Comparison of ENCODE assay signal across 9 mouse cellular contexts in genomic region chr9:45815113-45815512, GRCm38 (mm10). TPM values are rescaled to one million over a fixed set of nuclear protein-coding genes. Genes with fewer than 3 reads are reported as not detected.
DNase-seq lines count a peak whose midpoint lies in the region; ATAC-seq and TF ChIP-seq lines count a peak whose summit lies in the region.
"Had no signal": no experiment of that assay in that cellular context is flagged by ENCODE, and none has a peak within 500 bp of the region (broad histone marks: within the 10 kb centered on the region; RNA-seq: fewer than 3 reads in every experiment).

No protein-coding gene starts in this region.

- no peak overlapping the region for H3K9ac ChIP-seq in forebrain, embryonic 11.5 days (ENCODE audit: low read length)
- H3K9ac ChIP-seq in lung, embryonic 16.5 days (ENCODE audit: low read length), result no peak overlapping the region
- no peak overlapping the region for H3K9ac ChIP-seq in stomach, postnatal 0 days (ENCODE audit: low read length)
- H3K9ac ChIP-seq: embryonic facial prominence, embryonic 12.5 days had no signal

- H3K4me3 ChIP-seq in forebrain, embryonic 11.5 days (ENCODE audit: low read depth, low read length), result no peak overlapping the region
- H3K4me3 ChIP-seq in forebrain, embryonic 10.5 days, result no peak overlapping the region
- no peak overlapping the region for H3K4me3 ChIP-seq in lung, embryonic 16.5 days (ENCODE audit: low read length)
- H3K4me3 ChIP-seq in stomach, postnatal 0 days (ENCODE audit: low read depth, low read length), result no peak overlapping the region
- H3K4me3 ChIP-seq: embryonic facial prominence, embryonic 12.5 days had no signal

- H3K27me3 ChIP-seq in forebrain, embryonic 11.5 days (ENCODE audit: control insufficient read depth, insufficient read depth, low read length), result no peaks in the 10 kb centered on the region
- H3K27me3 ChIP-seq in forebrain, embryonic 10.5 days (ENCODE audit: poor library complexity, severe bottlenecking), result no peaks in the 10 kb centered on the region
- H3K27me3 ChIP-seq in lung, embryonic 16.5 days (ENCODE audit: control insufficient read depth, insufficient read depth, low read depth, low read length), result no peaks in the 10 kb centered on the region
- H3K27me3 ChIP-seq in stomach, postnatal 0 days (ENCODE audit: control insufficient read depth, insufficient read depth, low read length), result no peaks in the 10 kb centered on the region
- H3K27me3 ChIP-seq: embryonic facial prominence, embryonic 12.5 days had no signal

- H3K4me2 ChIP-seq in forebrain, embryonic 11.5 days (ENCODE audit: low read depth, low read length, severe bottlenecking), result no peak overlapping the region
- H3K4me2 ChIP-seq in lung, embryonic 16.5 days (ENCODE audit: low read depth, low read length), result peak overlapping the region; percentile 19; the same call in 1 of the 2 replicates
- no peak overlapping the region for H3K4me2 ChIP-seq in stomach, postnatal 0 days (replicated peaks; ENCODE audit: low read depth)
- H3K4me2 ChIP-seq: embryonic facial prominence, embryonic 12.5 days had no signal

- no peaks in the 10 kb centered on the region for H3K9me3 ChIP-seq in forebrain, embryonic 11.5 days (ENCODE audit: control insufficient read depth, low read length)
- no peaks in the 10 kb centered on the region; the same call in 1 of the 2 replicates for H3K9me3 ChIP-seq in forebrain, embryonic 10.5 days
- no peaks in the 10 kb centered on the region for H3K9me3 ChIP-seq in lung, embryonic 16.5 days (ENCODE audit: control insufficient read depth, low read length)
- no peaks in the 10 kb centered on the region for H3K9me3 ChIP-seq in stomach, postnatal 0 days (ENCODE audit: control insufficient read depth, low read length)
- H3K9me3 ChIP-seq: embryonic facial prominence, embryonic 12.5 days had no signal

- DNase-seq in forebrain, embryonic 11.5 days (ENCODE audit: low spot score), result peak; percentile 33
- DNase-seq in forebrain, embryonic 10.5 days (ENCODE audit: extremely low spot score, low spot score), result no peak
- DNase-seq in lung, adult 18-20 months, result no peak
- peak; percentile 10 to 58 for DNase-seq in kidney, postnatal 36 days
- DNase-seq in stomach, postnatal 0 days (ENCODE audit: low spot score), result no peak
- DNase-seq in gastrocnemius, postnatal 25 days, result no peak
- DNase-seq in B cell, adult 2 months, result no peak

- no peaks in the 10 kb centered on the region for H3K4me1 ChIP-seq in forebrain, embryonic 11.5 days (replicated peaks; ENCODE audit: control insufficient read depth, insufficient read depth, low read length)
- H3K4me1 ChIP-seq in forebrain, embryonic 10.5 days, result no peaks in the 10 kb centered on the region
- peaks cover 5% of the 10 kb centered on the region; the same call in 1 of the 2 replicates for H3K4me1 ChIP-seq in lung, embryonic 16.5 days (replicated peaks; ENCODE audit: control insufficient read depth, insufficient read depth, low read length)
- H3K4me1 ChIP-seq in stomach, postnatal 0 days (replicated peaks; ENCODE audit: control insufficient read depth, insufficient read depth), result no peaks in the 10 kb centered on the region
- H3K4me1 ChIP-seq: embryonic facial prominence, embryonic 12.5 days had no signal

- no peaks in the 10 kb centered on the region; the same call in 1 of the 2 replicates for H3K36me3 ChIP-seq in forebrain, embryonic 11.5 days (ENCODE audit: control insufficient read depth, insufficient read depth, low read length)
- H3K36me3 ChIP-seq in forebrain, embryonic 10.5 days (replicated peaks), result peaks cover 53% of the 10 kb centered on the region
- peaks cover 5% of the 10 kb centered on the region; the same call in 1 of the 2 replicates for H3K36me3 ChIP-seq in lung, embryonic 16.5 days (ENCODE audit: control insufficient read depth, insufficient read depth, low read length)
- no peaks in the 10 kb centered on the region for H3K36me3 ChIP-seq in stomach, postnatal 0 days (ENCODE audit: control insufficient read depth, insufficient read depth, low read length)

- no peak overlapping the region for H3K27ac ChIP-seq in forebrain, embryonic 11.5 days (ENCODE audit: low read depth, low read length)
- H3K27ac ChIP-seq in forebrain, embryonic 10.5 days, result no peak overlapping the region
- H3K27ac ChIP-seq in lung, embryonic 16.5 days (ENCODE audit: low read length), result 0 out of 2 replicates have a peak overlapping the region, but pooled peaks have one; percentile 30
- peak overlapping the region; percentile 56 for H3K27ac ChIP-seq in stomach, postnatal 0 days (replicated peaks)
- H3K27ac ChIP-seq: embryonic facial prominence, embryonic 12.5 days had no signal

- no peak for TF ChIP-seq CTCF in stomach, postnatal 0 days (IDR thresholded peaks at IDR 0.05; ENCODE audit: low read depth)

- WGBS in forebrain, embryonic 11.5 days, result 86% methylated on average over 9 of the region's 9 CpGs
- WGBS in forebrain, embryonic 10.5 days, result 93% methylated on average over 9 of the region's 9 CpGs
- 62% methylated on average over 9 of the region's 9 CpGs for WGBS in lung, embryonic 16.5 days
- WGBS in stomach, postnatal 0 days, result 59% methylated on average over 9 of the region's 9 CpGs

- no peak for TF ChIP-seq EP300 in stomach, postnatal 0 days (optimal IDR thresholded peaks at IDR 0.05)

- no peak for ATAC-seq in forebrain, embryonic 11.5 days (replicated peaks; ENCODE audit: low FRiP score)
- no peak for ATAC-seq in lung, embryonic 16.5 days (ENCODE audit: low read depth)
- ATAC-seq in stomach, postnatal 0 days (ENCODE audit: low FRiP score, low TSS enrichment), result no peak

RNA-seq across cellular contexts. Expression of gene Cep164, which starts 13.4 kb away (rescaled TPM):
- 17.5 and 21.5 TPM in 2 replicates for polyA plus RNA-seq in forebrain, embryonic 11.5 days (2014; fragmentation: Nextera tagmentation; extraction: Ambion mirVana)
- polyA plus RNA-seq in forebrain, embryonic 10.5 days (2016; fragmentation: Nextera tagmentation; extraction: Ambion mirVana), result 19.3 and 20.4 TPM in 2 replicates
- polyA plus RNA-seq in lung, embryonic 16.5 days (2015; fragmentation: Nextera tagmentation; extraction: Ambion mirVana), result 24.8 and 26.2 TPM in 2 replicates
- 12.9 TPM in 2 replicates for polyA plus RNA-seq in stomach, postnatal 0 days (2015; fragmentation: Nextera tagmentation; extraction: Ambion mirVana)
- 1 to 10 TPM; 2.6 to 3.0 TPM for total RNA-seq in gastrocnemius, postnatal 25 days (2021)

RNA-seq across cellular contexts. Expression of gene Bace1, which starts 23.3 kb away (rescaled TPM):
- 29.8 and 30.7 TPM in 2 replicates for polyA plus RNA-seq in forebrain, embryonic 11.5 days (2014; fragmentation: Nextera tagmentation; extraction: Ambion mirVana)
- 18.5 and 20.7 TPM in 2 replicates for polyA plus RNA-seq in forebrain, embryonic 10.5 days (2016; fragmentation: Nextera tagmentation; extraction: Ambion mirVana)
- 23.7 and 23.8 TPM in 2 replicates for polyA plus RNA-seq in lung, embryonic 16.5 days (2015; fragmentation: Nextera tagmentation; extraction: Ambion mirVana)
- polyA plus RNA-seq in stomach, postnatal 0 days (2015; fragmentation: Nextera tagmentation; extraction: Ambion mirVana), result 12.8 and 13.3 TPM in 2 replicates
- total RNA-seq in gastrocnemius, postnatal 25 days (2021), result 10 to 100 TPM; 34.1 to 43.6 TPM

Comparison
In these comparisons a context has a peak if more than half of its experiments do, and no peak if none do; other contexts are left out.
1. DNase-seq: peak in forebrain, embryonic 11.5 days (single experiment) and kidney, postnatal 36 days (2 of 2); none in forebrain, embryonic 10.5 days (single experiment), lung, adult 18-20 months (0 of 2), stomach, postnatal 0 days (single experiment), gastrocnemius, postnatal 25 days (single experiment) and B cell, adult 2 months (0 of 2).
2. H3K27ac ChIP-seq: peak in lung, embryonic 16.5 days (single experiment) and stomach, postnatal 0 days (single experiment); none in forebrain, embryonic 11.5 days (single experiment) and forebrain, embryonic 10.5 days (single experiment).